Mouse (Mus musculus): Measurements from ENCODE around the gene Kdm5b.
"Not testable (repeated sequence)": the region's sequence is repeated elsewhere in the genome, so short reads cannot be mapped to it uniquely, and the experiment has no call there.

Kdm5b gene

DNA sequence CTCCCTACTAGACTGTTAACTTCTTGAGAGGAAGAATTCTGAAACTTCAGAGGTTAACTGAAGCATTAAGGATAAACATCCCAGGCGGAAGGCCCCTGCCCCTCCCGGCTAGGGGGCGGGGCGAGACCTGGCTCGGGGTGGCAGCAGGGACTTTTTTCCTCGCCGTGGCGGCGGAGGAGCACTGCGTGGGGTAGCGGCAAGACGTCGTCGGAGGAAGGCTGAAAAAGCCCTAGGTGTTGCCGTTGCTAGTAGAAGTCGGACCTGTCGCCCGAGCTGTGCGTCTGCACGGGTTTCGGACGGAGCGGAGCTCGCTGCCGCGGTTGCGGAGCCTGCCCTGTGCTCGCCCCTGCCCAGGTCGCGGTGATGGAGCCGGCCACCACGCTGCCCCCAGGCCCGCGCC, at the start of gene Kdm5b:
TSS of gene Kdm5b (plus strand) at position 196 of the 400 bp plus-strand sequence.
- peak; percentile 90 to 96 for DNase-seq (ENCODE audit: low spot score in 2 of 2)

DNA sequence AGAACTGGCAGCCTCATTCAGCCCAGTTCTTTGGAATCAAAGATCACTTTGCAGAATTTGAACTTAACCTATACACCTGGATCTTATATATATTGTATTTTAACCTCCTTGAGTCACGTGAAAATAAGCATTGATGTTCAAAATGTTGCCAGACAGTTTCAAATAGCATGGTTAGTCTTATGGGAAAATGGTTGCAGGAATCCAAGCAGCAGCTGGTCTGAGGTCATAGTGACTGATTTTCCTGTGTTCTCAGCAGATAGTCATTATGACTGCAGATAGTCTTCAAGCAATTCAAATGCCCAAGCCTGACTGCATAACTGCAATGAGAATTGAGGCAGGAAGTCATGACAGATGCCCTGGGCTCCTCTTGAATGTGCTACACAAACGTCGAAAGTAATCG, 47.8 kb upstream of the Kdm5b start:
- DNase-seq (ENCODE audit: low spot score in 2 of 2), result no peak

DNA sequence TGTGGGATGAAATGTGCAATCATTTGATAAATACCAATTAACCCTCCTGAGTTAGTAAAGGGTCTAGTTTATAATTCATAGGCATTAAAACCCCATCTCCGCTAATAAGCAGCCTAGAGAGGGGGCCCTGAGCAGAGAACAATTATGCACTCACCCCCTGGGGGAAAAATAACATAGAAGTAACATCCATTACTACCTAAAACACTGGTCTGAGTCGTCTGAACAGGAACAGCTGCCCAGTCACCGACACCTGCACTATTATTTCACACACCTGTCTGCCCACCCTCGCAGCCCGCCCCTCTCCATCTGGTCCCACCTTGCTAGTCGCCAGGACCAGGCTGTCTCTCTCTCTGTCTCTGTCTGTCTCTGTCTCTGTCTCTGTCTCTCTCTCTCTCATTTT, 47.4 kb upstream of the Kdm5b start:
- no peak for DNase-seq (ENCODE audit: low spot score in 2 of 2)

DNA sequence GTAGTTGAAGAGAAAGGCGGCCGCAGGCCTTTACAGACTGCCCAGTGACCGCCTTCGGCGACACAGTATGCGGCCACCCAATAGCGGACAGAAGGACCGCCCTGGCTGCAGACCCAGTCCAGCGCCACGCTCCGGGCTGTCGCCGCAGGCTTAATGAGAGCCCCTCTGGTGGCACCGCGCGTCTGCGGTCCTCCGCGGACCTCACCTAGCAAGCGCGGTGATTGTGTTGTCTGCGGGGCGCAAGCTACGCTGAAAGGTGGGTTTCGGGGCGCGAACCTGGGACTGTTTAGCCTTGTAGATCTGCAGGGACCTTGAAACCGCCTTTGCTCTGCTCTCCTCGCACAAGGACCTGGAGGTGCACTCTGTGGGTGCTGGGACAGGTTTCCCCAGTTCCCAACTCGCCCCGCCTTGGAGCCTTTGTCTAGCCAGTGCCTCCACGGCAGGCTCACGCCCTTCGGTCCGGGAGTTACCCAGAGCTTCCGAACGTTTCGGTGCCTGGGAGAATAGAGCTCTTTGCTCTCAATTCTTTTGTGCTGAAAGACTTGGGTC, 46.6 kb upstream of the Kdm5b start:
- peak; percentile 60 to 71 for DNase-seq (ENCODE audit: low spot score in 2 of 2)

DNA sequence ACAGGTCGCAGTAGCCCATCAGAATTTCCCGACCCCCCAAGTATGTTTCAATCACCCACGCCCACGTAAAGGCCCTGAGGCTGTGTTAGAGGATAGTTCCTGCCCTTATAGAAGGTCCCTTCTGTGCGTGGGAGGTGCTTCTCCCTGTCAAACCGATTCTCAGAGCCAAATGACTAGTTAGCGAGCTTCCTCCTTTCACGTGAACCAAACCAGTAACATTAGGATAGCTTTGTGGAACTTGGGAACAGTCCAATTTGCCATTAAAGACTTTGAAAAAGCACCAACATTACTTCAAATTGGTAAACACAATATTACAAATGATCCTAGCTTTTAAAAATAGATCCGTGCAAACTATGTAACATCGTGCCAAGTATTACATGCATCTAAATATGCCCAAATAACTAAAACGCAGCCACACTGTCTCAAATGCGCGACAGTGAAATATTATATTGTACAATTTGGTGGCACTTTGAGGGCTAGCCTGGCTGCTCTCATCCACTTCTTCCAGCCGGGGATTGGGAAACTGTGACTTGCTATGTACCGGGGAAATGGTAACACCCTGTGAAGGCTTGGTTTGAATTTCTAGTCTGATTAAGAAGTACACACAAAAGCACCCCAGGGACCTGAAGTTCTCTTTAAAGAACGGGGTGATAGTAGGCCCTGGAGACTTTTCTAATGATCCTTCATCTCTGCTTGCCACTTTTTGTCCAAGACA, 45.9 kb upstream of the Kdm5b start:
- no peak for DNase-seq (ENCODE audit: low spot score in 2 of 2)

DNA sequence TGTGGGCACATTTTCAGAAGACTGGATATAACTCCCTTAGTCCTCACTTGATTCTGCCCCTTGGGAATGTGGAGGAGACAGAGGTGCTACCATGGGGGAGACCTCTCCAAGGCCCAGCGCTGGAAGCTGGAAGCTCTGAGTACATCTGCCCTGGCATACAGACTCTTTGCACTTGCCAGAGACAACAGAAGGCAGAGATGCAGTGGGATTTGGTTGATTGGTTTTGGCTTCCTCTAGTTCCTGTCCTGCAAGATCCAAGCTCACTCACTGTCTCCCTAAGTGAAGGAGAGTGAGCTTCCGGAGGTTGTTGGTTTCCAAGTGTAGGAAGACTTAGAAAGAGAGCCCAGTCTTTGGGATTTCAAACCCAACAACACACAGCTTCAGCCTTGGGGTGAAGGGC, 44.1 kb upstream of the Kdm5b start:
- no peak for DNase-seq (ENCODE audit: low spot score in 2 of 2)

DNA sequence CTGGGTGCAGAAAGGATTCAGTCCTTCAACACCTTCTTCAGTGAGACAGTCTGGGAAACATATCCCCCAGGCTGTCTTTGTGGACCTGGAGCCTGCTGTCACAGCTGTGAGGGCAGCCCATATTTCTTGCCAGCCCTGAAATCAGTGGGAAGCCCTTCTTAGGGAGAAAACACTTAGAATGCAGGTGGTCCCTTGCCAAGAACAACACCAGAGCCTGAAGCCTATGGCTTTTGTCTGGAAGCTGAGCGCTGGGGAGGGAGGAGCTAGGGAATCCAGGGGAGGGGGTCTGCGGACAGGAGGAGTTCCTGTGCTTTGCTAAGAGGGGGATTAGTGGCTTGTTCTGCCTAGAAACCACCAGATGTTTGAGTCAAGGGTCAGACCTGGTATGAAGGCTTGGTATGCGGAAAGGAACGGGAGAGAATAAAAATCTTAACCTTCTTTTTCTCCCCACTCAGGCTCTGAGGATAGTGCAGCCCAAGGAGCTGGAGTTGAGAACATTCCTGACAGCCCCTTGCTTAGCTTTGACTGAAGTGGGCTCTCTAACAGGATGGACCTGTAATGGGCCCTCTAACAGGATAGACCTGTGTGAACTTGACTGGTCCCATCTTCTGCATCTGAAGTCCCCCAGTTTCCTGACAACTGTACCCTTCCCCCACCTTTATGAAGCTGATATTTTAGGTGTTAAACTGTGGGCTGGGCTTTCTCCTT, 43.3 kb upstream of the Kdm5b start:
- no peak for DNase-seq (ENCODE audit: low spot score in 2 of 2)

DNA sequence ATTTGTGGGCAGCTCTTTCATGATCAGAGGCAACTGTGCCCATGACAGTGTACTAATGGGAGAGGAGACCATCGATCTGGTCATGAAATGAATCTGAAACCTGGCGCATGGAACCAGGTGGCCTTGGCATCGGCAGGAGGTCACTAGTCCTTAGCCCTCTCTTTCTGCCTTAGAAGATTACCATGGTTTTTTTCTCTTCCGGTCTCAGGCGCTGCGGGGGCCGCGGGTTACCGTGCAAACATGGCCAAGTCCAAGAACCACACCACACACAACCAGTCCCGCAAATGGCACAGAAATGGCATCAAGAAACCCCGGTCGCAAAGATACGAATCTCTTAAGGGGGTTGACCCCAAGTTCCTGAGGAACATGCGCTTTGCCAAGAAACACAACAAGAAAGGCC, 42.1 kb upstream of the Kdm5b start:
- DNase-seq (ENCODE audit: low spot score in 2 of 2), result not testable (repeated sequence)

DNA sequence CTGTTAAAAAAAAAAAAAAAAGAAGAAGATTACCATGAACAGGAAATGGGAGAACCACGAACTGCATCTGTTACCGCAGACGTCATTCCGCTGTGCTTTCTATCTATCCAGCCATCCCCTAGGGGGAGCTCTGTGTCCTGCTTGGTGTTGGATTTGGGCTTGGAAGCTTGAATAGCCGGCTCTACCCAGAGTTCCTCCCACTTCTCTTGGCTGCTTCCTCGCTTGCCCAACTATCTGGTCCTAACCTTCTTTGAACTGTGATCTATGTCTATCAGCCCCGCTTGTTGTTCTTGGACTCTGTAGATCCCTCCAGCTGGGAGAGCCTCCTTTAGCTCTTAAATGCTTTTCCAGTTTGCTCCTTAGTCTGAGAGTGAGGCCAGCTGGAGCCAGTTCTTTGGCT, 41.3 kb upstream of the Kdm5b start:
- DNase-seq (ENCODE audit: low spot score in 2 of 2), result peak; percentile 70 to 88

DNA sequence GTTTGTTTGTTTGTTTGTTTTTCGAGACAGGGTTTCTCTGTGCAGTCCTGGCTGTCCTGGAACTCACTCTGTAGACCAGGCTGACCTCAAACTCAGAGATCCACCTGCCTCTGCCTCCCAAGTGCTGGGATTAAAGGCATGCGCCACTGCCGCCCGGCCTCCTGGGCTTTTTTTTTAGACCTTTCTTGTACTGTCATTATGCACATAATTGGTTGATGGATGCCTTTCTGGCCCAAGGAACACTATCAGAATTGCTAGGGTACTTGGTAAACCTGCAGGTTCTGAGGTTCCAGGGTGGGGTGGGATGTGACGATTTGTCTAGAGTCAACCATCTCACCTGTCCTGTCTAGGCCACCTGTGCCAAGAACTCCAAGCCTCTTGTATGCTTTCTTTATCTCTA, 40.8 kb upstream of the Kdm5b start:
- DNase-seq (ENCODE audit: low spot score in 2 of 2), result not testable (repeated sequence)

DNA sequence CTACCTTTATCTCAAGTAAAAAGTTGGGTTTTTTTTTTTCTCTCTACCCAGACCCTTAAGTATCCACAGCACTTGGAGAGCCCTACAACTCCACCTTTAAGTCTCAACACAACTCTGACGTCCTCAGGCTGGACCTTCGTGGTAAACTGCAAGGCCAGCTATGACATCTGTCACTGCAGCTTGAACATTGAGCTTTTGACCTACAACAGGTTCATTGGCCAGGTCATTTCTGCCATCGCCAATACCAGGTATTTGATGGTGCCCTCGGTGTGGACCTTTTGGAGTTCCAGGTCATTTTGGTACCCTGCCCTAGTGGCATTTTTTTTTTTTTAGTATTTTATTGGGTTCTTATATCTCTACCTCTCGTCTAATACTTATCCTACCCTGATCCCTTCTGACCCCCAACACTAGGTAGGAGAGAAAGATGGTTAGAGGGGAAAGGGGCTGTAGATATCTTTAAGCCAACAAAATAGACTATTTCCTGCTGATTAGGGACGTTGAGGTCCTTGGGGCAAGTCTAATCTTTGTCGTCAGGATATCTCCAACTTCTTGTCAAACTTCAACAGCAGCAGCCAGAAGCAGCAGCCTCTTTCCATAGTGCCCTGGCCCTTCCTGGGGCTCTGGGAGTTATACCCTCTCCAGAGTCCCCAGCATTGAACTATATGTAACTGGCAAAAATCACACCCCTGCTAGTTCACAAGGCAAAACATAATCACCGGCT, 39.8 kb upstream of the Kdm5b start:
- no peak for DNase-seq (ENCODE audit: low spot score in 2 of 2)

DNA sequence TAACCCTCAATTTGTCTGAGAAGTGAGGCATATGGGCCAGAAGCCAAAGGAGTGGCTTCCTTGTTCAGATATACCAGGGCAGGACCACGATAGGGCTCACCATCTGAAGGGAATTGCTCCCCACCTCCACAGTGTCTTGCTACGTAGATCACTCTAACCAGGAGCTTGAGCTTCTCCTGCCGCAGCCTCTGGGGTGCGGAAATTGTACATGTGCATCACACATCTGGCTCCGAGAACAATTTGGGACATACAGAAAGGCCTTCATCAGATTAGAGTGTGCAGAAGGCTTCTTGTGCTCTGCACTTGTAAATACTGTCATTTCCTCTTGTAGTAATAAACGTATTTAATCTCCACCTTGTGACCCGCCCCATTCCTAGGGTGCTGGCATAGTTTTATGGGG, 38.8 kb upstream of the Kdm5b start:
- no peak for DNase-seq (ENCODE audit: low spot score in 2 of 2)

DNA sequence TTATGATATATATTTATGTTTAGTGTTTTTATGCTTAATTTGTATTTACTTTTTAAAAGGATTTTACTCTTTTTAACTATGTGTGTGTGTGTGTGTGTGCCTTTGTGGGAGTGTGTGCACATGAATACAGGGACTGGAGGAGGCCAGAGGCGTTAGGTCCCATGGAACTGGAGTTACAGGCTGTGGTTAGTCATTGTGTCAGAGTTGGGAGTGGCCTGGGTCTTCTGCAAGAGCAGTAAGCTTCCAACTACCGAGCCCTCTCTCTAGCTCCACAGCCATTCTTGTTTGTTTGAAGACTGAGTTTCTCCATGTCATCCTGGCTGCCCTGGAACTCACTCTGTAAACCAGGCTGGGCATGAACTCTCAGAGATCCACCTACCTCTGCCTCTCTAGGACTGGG, 37.6 kb upstream of the Kdm5b start:
- peak in 1 of 2 experiments; percentile 21 for DNase-seq (ENCODE audit: low spot score in 2 of 2)

DNA sequence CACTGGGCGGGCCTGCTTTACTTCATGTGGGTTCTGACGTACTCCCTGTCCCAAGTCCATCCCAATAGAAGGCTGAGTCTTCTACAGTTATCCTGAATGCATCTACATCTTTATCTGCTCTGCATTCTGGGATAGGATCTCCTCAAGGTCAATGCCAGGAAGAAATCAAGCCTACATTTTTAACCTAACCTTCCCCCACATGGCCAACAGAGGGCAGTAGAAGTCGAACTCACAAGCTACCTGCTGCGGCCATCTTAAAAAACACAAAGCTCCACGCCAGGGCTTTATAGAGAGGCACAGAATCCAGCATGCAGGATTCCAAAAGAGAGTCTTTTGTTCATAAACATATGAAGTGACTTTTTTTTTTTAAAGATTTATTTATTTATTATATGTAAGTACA, 35.5 kb upstream of the Kdm5b start:
- DNase-seq (ENCODE audit: low spot score in 2 of 2), result no peak

DNA sequence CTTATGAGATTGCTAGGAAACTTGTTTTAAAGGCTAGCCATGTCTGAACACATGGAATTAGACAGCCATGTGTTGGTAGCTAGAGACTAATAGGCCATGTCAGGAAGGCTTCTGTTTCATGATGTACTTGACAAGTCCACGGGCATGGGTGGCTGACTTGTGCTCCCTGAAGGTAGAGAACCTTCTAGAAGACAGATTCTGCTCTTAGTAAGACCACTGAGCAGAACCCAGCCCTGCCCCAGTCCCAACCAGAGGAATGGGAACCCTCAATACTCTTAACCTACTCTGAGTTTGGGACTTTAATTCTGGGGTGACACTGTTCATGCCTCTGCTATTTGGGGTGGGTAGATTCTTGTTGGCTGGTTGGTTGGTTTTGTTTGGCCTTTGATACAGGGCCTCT, 35.0 kb upstream of the Kdm5b start:
- no peak for DNase-seq (ENCODE audit: low spot score in 2 of 2)

DNA sequence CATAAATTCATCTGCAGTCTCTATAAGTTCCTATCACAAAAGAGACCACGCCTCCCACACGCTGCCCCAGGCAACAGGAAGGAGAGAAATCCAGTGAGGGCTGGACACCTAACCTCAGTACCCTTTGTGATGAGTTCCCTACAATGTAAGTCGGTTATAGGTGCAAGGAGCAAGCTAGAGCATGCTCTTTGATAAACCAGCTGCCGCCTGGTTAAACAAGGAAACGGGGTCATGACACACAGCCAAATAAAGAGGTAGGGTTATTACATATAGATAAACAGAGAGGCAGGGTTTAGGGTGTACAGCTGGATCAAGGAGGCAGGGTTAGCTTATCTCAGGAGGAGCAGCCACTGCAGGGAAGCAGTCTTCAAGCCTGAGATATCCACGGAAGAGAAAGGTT, 33.2 kb upstream of the Kdm5b start:
- peak; percentile 37 to 72 for DNase-seq (ENCODE audit: low spot score in 2 of 2)

DNA sequence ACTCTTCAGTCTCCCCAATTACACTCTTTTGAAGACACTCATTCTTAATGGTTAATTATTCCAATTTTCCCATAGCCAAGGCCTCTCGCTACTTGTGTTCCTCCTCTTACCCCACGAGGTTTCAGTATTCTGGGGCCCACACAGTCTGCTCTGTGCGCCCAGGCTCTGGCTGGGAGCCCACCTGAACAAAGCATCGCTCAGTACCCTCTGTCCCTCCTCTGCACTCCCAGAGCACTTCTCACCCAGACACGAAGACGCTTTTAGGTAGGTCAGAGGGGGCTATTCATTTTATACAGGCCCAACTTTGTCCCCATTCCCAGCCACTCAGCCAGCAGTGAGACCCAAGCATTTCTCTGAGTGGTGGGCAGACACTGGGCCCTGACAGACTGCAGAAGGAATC, 29.4 kb upstream of the Kdm5b start:
- no peak for DNase-seq (ENCODE audit: low spot score in 2 of 2)

DNA sequence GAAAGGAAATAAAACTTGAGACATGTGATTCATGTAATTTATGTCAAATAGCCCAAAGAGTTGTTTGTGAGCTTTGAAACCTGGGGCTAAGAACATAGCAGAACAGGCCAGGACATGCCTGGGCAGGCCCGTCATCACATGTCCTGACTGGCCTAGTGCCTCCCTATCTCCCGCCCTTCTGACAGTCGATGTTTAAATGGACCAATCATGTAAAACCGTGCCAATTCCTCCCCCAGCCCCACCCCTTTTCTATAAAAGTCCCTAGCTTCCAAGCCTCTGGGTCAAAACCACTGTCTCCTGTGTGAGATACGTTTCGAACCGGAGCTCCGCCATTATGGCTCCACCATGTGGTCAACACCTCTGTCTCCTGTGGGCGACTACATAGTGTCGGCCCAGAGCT, 26.3 kb upstream of the Kdm5b start:
- not testable (repeated sequence) for DNase-seq (ENCODE audit: low spot score in 2 of 2)

DNA sequence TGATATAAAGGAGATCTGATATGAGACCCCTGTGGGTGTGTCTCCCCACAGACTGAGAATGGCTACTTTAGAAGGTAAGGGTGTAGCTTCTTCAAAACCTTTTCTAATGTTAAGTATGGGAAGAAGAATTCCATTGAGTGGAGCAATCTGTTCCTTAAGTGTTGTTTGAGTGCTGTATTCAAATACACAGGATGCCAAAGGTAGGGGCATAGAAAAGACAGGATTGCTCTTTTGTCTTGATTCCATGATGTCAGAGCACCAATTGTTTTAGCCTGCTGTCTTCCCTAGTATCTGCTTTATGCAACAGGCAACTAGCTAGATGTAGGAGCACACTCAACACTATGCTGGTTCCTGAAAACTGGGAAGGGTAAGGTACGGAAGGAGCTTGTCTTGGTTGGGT, 24.9 kb upstream of the Kdm5b start:
- DNase-seq (ENCODE audit: low spot score in 2 of 2), result no peak

DNA sequence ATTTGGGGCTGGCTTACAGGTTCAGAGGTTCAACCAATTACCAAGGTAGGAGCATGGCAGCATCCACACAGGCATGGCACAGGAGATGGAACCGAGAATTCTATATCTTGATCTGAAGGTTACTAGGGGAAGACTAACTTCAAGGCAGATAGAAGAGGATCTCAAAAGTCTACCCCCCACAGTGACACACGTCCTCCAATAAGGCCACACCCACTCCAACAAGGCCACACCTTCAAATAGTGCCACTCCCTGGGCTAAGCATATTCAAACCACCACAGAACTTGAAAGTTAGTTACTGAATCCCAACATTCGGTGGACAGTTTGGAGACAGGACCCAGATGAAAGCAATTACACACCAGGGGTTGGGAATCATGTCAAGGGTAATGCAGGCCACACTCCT, 24.5 kb upstream of the Kdm5b start:
- DNase-seq (ENCODE audit: low spot score in 2 of 2), result no peak

DNA sequence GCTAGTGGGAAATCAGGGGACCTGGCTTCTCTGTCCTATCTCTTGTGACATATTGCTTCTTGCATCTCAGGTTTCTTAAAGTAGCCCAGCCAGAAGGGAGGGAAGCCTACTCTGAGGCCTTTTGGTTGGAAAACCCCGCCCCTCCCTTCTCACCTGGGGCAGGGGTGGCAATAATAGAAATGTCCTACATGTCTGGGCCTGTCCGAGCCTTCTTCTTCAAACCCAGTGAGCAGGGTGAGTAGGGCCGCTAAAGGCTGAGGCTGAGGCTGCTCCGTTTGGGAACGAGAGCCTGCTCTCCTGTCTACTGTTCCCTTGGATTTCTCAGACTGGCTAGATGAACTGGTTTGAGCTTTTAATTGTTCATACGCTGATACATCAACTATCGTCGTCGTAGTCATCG, 19.4 kb upstream of the Kdm5b start:
- DNase-seq (ENCODE audit: low spot score in 2 of 2), result peak in 1 of 2 experiments; percentile 45

DNA sequence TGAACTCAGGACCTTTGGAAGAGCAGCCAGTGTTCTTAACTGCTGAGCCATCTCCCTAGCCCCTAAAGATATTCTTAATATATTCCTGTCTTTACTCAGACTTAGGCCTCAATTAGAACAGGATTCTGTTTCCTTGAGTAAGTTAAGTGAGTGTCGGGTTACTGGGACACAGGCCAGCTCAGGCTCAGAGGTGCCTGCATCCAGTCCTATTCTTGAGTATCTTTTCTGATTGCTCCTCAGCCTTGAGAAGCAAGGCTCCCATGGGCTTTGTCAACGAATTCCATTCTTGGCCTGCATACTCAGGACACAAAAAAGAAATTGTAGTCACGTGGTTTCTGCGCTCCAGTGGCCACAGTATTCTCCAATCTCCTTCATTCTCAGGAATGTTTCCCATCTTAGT, 11.7 kb upstream of the Kdm5b start:
- DNase-seq (ENCODE audit: low spot score in 2 of 2), result no peak

Measured in urinary bladder, adult 18-20 months (tissue).